Mouse (Mus musculus): ENCODE measurements around the gene Tex26. TPM values are rescaled to one million over a fixed set of nuclear protein-coding genes. Genes with fewer than 3 reads are reported as not detected.

Tex26 gene
- polyA plus RNA-seq, 1 experiment = 0.28 TPM

DNA sequence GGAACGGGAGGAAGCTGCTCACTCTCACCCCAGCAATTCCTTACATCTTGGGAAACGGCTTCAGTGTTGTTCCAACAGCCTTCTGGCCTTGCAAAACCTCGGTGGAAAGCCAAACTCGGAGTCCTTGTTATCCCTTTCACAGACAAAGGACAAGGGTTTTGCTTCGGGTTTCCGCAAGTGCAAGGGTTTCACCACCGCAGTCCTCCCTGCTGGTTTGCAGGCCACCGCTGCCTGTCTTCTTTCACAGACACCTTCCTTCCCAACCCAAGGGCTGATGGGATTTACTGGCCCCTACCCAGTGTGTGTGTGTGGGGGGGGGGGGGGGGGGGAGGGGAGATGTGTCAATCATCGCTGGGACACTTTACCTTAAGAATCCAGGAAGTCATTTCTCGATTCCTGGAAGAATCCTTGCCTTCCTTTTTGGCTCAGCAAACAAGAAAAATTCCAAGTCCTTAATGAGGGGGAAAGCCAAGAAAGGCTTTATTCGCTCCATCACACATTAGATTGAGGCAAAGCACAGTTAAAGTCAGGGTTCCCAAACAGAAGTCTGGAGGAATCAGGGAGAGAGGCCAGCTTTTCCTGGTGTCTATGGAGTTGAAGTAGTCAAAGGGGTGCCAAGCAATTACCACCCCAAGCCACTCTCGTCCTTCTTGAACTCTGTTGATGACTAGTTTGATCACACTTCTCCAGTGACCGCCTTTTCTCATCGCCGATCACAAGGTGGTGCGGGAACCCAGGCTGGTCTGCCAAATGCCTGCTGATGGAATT lies 35.4 kb downstream of the Tex26 start:
- Histone ChIP-seq H3K79me2 (ENCODE audit: control insufficient read depth, insufficient read depth) (no peaks in the 10 kb centered on the region), H3K27me3 (ENCODE audit: control insufficient read depth, insufficient read depth, insufficient read length) (no peaks in the 10 kb centered on the region), H3ac (ENCODE audit: control insufficient read depth, insufficient read length, low read depth) (no peak overlapping the region), H3K4me3 (ENCODE audit: insufficient read depth, poor library complexity, severe bottlenecking) (no peak overlapping the region), H3K36me3 (ENCODE audit: control insufficient read depth, insufficient read depth) (no peaks in the 10 kb centered on the region), H3K79me3 (ENCODE audit: low read depth) (no peaks in the 10 kb centered on the region)
- no peak for TF ChIP-seq CEBPB (IDR thresholded peaks at IDR 0.05; ENCODE audit: low read depth)
- no peak for TF ChIP-seq MYOD1 (IDR thresholded peaks at IDR 0.05; ENCODE audit: control insufficient read depth, insufficient read length, low read depth)
- no peak for TF ChIP-seq CTCF (IDR thresholded peaks at IDR 0.05; ENCODE audit: control insufficient read depth, insufficient read depth, insufficient read length)
- no peak for TF ChIP-seq MAX (IDR thresholded peaks at IDR 0.05)
- TF ChIP-seq MYOG (IDR thresholded peaks at IDR 0.05; ENCODE audit: control insufficient read depth, extremely low read depth, insufficient read length) = no peak
- TF ChIP-seq FOSL1 (IDR thresholded peaks at IDR 0.05; ENCODE audit: insufficient read depth, low read length, poor library complexity, severe bottlenecking) = no peak
- no peak for TF ChIP-seq USF1 (IDR thresholded peaks at IDR 0.05; ENCODE audit: low read depth)

DNA sequence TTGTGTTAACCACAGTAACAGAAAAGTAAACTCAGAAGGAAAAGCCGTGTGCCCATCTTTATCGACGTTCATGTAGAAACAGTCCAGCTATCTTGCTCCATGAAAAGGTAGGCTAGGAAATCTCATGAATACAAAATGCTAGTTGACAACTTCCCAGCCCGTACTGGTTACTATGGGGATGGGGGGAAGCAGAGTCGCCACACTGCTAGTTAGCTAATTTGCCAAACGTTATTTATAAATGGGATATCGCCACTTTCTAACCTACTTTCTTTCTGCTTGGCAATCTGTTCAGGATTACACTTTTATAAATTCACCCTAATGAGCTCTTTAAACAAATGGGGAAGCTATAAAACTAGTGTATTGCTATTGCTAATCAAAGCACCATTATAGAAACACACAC lies 42.5 kb downstream of the Tex26 start:
- no peak for TF ChIP-seq USF1 (IDR thresholded peaks at IDR 0.05; ENCODE audit: low read depth)
- TF ChIP-seq MAX (IDR thresholded peaks at IDR 0.05) = no peak
- TF ChIP-seq FOSL1 (IDR thresholded peaks at IDR 0.05; ENCODE audit: insufficient read depth, low read length, poor library complexity, severe bottlenecking) = no peak
- TF ChIP-seq CEBPB (IDR thresholded peaks at IDR 0.05; ENCODE audit: low read depth) = no peak
- no peak for TF ChIP-seq MYOD1 (IDR thresholded peaks at IDR 0.05; ENCODE audit: control insufficient read depth, insufficient read length, low read depth)
- no peak for TF ChIP-seq MYOG (IDR thresholded peaks at IDR 0.05; ENCODE audit: control insufficient read depth, extremely low read depth, insufficient read length)
- no peak for TF ChIP-seq CTCF (IDR thresholded peaks at IDR 0.05; ENCODE audit: control insufficient read depth, insufficient read depth, insufficient read length)

DNA sequence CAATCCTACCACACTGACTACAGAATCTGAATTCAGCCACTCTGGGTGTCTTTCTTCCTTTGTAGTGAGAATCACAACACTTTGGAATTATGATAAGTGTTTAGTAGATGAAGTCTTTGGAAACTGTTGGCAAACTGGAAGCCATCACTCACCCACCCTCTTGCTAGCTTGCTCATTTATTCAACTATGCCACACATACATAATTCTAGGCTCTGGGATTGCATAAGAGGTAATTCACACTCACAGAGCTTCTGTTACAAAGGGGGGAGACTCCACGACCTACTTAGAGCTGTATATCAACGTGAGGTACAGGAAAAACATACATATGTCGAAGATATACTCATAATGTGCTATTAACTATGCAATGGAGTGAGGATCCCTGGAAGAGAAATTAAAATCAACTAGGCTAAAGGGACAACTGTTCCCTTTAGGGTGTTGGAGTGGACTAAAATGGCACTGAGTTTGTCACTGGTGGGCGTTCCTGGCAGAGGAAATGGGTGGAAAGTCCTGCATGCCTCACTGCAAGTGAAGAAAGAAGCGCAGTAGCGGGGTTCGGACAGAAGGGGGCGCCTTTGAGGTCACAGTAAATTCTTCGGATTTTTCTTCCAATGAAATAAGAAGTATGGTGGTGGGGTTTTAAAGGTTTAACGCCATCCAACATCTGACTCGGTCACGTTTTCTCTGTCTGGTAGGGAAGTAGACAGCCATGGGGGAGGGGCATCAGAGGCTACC lies 44.0 kb downstream of the Tex26 start:
- Histone ChIP-seq H3K27me3 (ENCODE audit: control insufficient read depth, insufficient read depth, insufficient read length) (no peaks in the 10 kb centered on the region), H3ac (ENCODE audit: control insufficient read depth, insufficient read length, low read depth) (no peak overlapping the region), H3K36me3 (ENCODE audit: control insufficient read depth, insufficient read depth) (no peaks in the 10 kb centered on the region), H3K79me2 (ENCODE audit: control insufficient read depth, insufficient read depth) (no peaks in the 10 kb centered on the region), H3K79me3 (ENCODE audit: low read depth) (no peaks in the 10 kb centered on the region), H3K4me3 (ENCODE audit: insufficient read depth, poor library complexity, severe bottlenecking) (no peak overlapping the region)
- TF ChIP-seq FOSL1 (IDR thresholded peaks at IDR 0.05; ENCODE audit: insufficient read depth, low read length, poor library complexity, severe bottlenecking) (no peak), MAX (IDR thresholded peaks at IDR 0.05) (no peak), USF1 (IDR thresholded peaks at IDR 0.05; ENCODE audit: low read depth) (no peak), CTCF (IDR thresholded peaks at IDR 0.05; ENCODE audit: control insufficient read depth, insufficient read depth, insufficient read length) (no peak), MYOD1 (IDR thresholded peaks at IDR 0.05; ENCODE audit: control insufficient read depth, insufficient read length, low read depth) (no peak), MYOG (IDR thresholded peaks at IDR 0.05; ENCODE audit: control insufficient read depth, extremely low read depth, insufficient read length) (no peak), CEBPB (IDR thresholded peaks at IDR 0.05; ENCODE audit: low read depth) (no peak)

More for the DNA sequence above, 42.5 kb downstream of the Tex26 start:
- Histone ChIP-seq H3K79me2 (ENCODE audit: control insufficient read depth, insufficient read depth) (no peaks in the 10 kb centered on the region), H3K36me3 (ENCODE audit: control insufficient read depth, insufficient read depth) (no peaks in the 10 kb centered on the region), H3K4me3 (ENCODE audit: insufficient read depth, poor library complexity, severe bottlenecking) (no peak overlapping the region), H3ac (ENCODE audit: control insufficient read depth, insufficient read length, low read depth) (no peak overlapping the region), H3K79me3 (ENCODE audit: low read depth) (no peaks in the 10 kb centered on the region), H3K27me3 (ENCODE audit: control insufficient read depth, insufficient read depth, insufficient read length) (no peaks in the 10 kb centered on the region)

DNA sequence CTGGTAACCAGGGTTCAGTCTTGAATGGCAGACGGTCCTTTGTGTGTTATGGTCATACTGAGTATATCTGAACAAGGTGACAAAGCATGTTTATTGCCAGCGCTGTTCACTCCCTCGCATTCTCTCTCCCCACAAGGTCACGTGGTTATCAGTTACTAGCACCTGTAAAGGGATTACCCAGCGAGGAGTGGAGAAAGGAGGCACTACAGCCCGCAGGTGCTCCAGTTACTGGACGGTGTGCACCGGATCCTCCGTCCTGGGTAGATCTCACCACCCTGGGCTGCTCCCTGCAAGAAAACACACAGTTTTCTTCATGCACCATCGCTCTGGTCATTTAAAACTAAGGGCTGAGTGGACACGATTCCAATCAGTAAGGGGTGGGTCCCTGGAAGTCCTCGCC lies 44.8 kb downstream of the Tex26 start:
- no peak overlapping the region for H3K4me3 ChIP-seq (ENCODE audit: insufficient read depth, poor library complexity, severe bottlenecking)
- H3K79me3 ChIP-seq (ENCODE audit: low read depth) = no peaks in the 10 kb centered on the region
- no peaks in the 10 kb centered on the region for H3K36me3 ChIP-seq (ENCODE audit: control insufficient read depth, insufficient read depth)
- H3K79me2 ChIP-seq (ENCODE audit: control insufficient read depth, insufficient read depth) = no peaks in the 10 kb centered on the region
- H3K27me3 ChIP-seq (ENCODE audit: control insufficient read depth, insufficient read depth, insufficient read length) = no peaks in the 10 kb centered on the region
- TF ChIP-seq USF1 (IDR thresholded peaks at IDR 0.05; ENCODE audit: low read depth) (peak; percentile 17), CEBPB (IDR thresholded peaks at IDR 0.05; ENCODE audit: low read depth) (no peak), FOSL1 (IDR thresholded peaks at IDR 0.05; ENCODE audit: insufficient read depth, low read length, poor library complexity, severe bottlenecking) (no peak)
- no peak overlapping the region for H3ac ChIP-seq (ENCODE audit: control insufficient read depth, insufficient read length, low read depth)

DNA sequence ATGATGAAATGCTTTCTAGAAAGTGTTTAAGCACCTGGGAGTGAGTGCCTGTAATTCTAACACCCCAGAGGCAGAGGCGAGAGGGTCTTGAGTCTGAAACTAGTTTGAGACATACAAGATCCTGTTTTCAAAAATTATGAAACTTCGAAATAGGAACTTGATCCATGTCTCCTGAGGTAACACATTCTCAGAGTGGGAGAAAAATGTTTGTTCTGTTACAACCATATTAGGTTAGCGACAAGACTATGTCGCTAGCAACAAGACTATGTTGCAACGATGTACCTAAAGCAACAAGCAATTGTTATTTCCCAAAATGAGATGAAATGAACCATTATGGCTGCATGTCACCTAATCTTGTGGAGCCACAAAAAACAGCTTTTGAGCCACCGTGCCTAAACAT lies 46.0 kb downstream of the Tex26 start:
- no peaks in the 10 kb centered on the region for H3K79me3 ChIP-seq (ENCODE audit: low read depth)
- no peaks in the 10 kb centered on the region for H3K79me2 ChIP-seq (ENCODE audit: control insufficient read depth, insufficient read depth)
- no peak overlapping the region for H3K4me3 ChIP-seq (ENCODE audit: insufficient read depth, poor library complexity, severe bottlenecking)
- no peaks in the 10 kb centered on the region for H3K27me3 ChIP-seq (ENCODE audit: control insufficient read depth, insufficient read depth, insufficient read length)
- H3K36me3 ChIP-seq (ENCODE audit: control insufficient read depth, insufficient read depth) = no peaks in the 10 kb centered on the region
- TF ChIP-seq CEBPB (IDR thresholded peaks at IDR 0.05; ENCODE audit: low read depth) (no peak), FOSL1 (IDR thresholded peaks at IDR 0.05; ENCODE audit: insufficient read depth, low read length, poor library complexity, severe bottlenecking) (no peak), MYOG (IDR thresholded peaks at IDR 0.05; ENCODE audit: control insufficient read depth, extremely low read depth, insufficient read length) (no peak), MAX (IDR thresholded peaks at IDR 0.05) (no peak), CTCF (IDR thresholded peaks at IDR 0.05; ENCODE audit: control insufficient read depth, insufficient read depth, insufficient read length) (no peak), MYOD1 (IDR thresholded peaks at IDR 0.05; ENCODE audit: control insufficient read depth, insufficient read length, low read depth) (no peak), USF1 (IDR thresholded peaks at IDR 0.05; ENCODE audit: low read depth) (no peak)
- no peak overlapping the region for H3ac ChIP-seq (ENCODE audit: control insufficient read depth, insufficient read length, low read depth)

All from C2C12 (cell line).